In genomic region chr9:21797921-21798344, GRCm38 (mm10) we compare ENCODE assay signal across 7 mouse cellular contexts. TPM values are rescaled to one million over a fixed set of nuclear protein-coding genes. Genes with fewer than 3 reads are reported as not detected.
A peak's percentile ranks its signal among the peaks of the same experiment; 100 is the strongest.
DNase-seq lines count a peak whose midpoint lies in the region; ATAC-seq and TF ChIP-seq lines count a peak whose summit lies in the region.

No protein-coding gene starts in this region.

- POLR2A ChIA-PET in Patski (lab: Charles Lee): interaction anchor here (1.4 kb wide), 1 partner anchor 44 kb away, joined by 4 read pairs; no protein-coding TSS in a partner anchor

- peaks cover 43% of the 10 kb centered on the region for H3K4me1 ChIP-seq in liver, embryonic 15.5 days (replicated peaks)
- H3K4me1 ChIP-seq in neural tube, embryonic 11.5 days (ENCODE audit: control insufficient read depth, insufficient read depth, low read length): peaks cover 6% of the 10 kb centered on the region; the same call in 1 of the 2 replicates

- in situ Hi-C loops in Patski (cut with MboI; ENCODE audit: low pct_unique_long_range_greater_than_20kb): no loop called here

- H3K4me3 ChIP-seq in liver, embryonic 15.5 days (replicated peaks): peak overlapping the region; percentile 69
- H3K4me3 ChIP-seq in neural tube, embryonic 11.5 days (ENCODE audit: low read depth, low read length): peak overlapping the region; percentile 68

- no peak for DNase-seq in Patski (ENCODE audit: low read depth, low spot score)
- DNase-seq in brain, embryonic 14.5 days (ENCODE audit: low read depth): peak; percentile 32
- peak; percentile 84 for DNase-seq in gastrocnemius, postnatal 14 days
- peak; percentile 37 for DNase-seq in induced T-regulatory cell, adult 2 months (ENCODE audit: low read depth)
- peak; percentile 74 for DNase-seq in neural tube, embryonic 11.5 days (ENCODE audit: low spot score)
- DNase-seq in urinary bladder, adult 2 months (ENCODE audit: low spot score): peak; percentile 68

- peaks cover 21% of the 10 kb centered on the region for H3K36me3 ChIP-seq in liver, embryonic 15.5 days (replicated peaks)
- peaks cover 7% of the 10 kb centered on the region for H3K36me3 ChIP-seq in neural tube, embryonic 11.5 days (ENCODE audit: control insufficient read depth, insufficient read depth, low read length)

- intact Hi-C loops in gastrocnemius, postnatal 14 days (cut with DNase I; ENCODE audit: low total_unique reads): no loop called here

- H3K9ac ChIP-seq in liver, embryonic 15.5 days: peak overlapping the region; percentile 64
- peak overlapping the region; percentile 66 for H3K9ac ChIP-seq in neural tube, embryonic 11.5 days (ENCODE audit: low read length)

- 0 out of 2 replicates have a peak, but pooled peaks have one; percentile 13 for TF ChIP-seq POLR2A in brain, embryonic 14.5 days (IDR thresholded peaks at IDR 0.05; ENCODE audit: borderline replicate concordance, extremely low read depth, insufficient read depth, insufficient read length, poor library complexity, severe bottlenecking)

- peak overlapping the region; percentile 86 for H3K4me2 ChIP-seq in liver, embryonic 15.5 days
- peak overlapping the region; percentile 90 for H3K4me2 ChIP-seq in neural tube, embryonic 11.5 days (ENCODE audit: low read depth)

- H3K9me3 ChIP-seq in liver, embryonic 15.5 days (replicated peaks): no peaks in the 10 kb centered on the region
- no peaks in the 10 kb centered on the region for H3K9me3 ChIP-seq in neural tube, embryonic 11.5 days (ENCODE audit: control insufficient read depth, low read length)

- TF ChIP-seq CTCF in Patski (IDR thresholded peaks at IDR 0.05): no peak
- TF ChIP-seq CTCF in brain, embryonic 14.5 days (IDR thresholded peaks at IDR 0.05; ENCODE audit: borderline replicate concordance, extremely low read depth, insufficient read depth, insufficient read length): no peak

- ATAC-seq in Patski: peak; percentile 37
- peak; percentile 36 for ATAC-seq in liver, embryonic 15.5 days (ENCODE audit: insufficient read depth)
- peak; percentile 63 for ATAC-seq in neural tube, embryonic 11.5 days (ENCODE audit: insufficient read depth, low FRiP score, low TSS enrichment)

- H3K27ac ChIP-seq in liver, embryonic 15.5 days (replicated peaks): peak overlapping the region; percentile 83
- peak overlapping the region; percentile 39; the same call in 1 of the 2 replicates for H3K27ac ChIP-seq in neural tube, embryonic 11.5 days (ENCODE audit: low read depth, low read length)

- 1% methylated on average over 26 of the region's 26 CpGs for WGBS in liver, embryonic 15.5 days (ENCODE audit: insufficient replicate concordance)
- 0% methylated on average over 22 of the region's 26 CpGs for WGBS in neural tube, embryonic 11.5 days

- H3K27me3 ChIP-seq in Patski: no peaks in the 10 kb centered on the region
- H3K27me3 ChIP-seq in liver, embryonic 15.5 days: peaks cover 25% of the 10 kb centered on the region
- H3K27me3 ChIP-seq in neural tube, embryonic 11.5 days (ENCODE audit: control insufficient read depth, insufficient read depth, low read length): no peaks in the 10 kb centered on the region

- CTCF ChIA-PET in Patski (lab: Charles Lee): interaction anchor here (1.0 to 1.6 kb wide), 2 partner anchors 37 to 44 kb away, joined by 3 to 4 read pairs; no protein-coding TSS in a partner anchor

RNA-seq across cellular contexts. Expression of gene Kank2, which starts 0.6 kb away (rescaled TPM):
- 62.4 TPM for polyA plus RNA-seq in Patski (2021)
- 5.9 and 10.8 TPM in 2 replicates for polyA plus RNA-seq in brain, embryonic 14.5 days (2012; rRNA removed)
- total RNA-seq in gastrocnemius, postnatal 14 days (2021): 10 to 100 TPM; 17.9 to 21.2 TPM
- 4.8 and 5.5 TPM in 2 replicates for polyA plus RNA-seq in liver, embryonic 15.5 days (2015; fragmentation: Nextera tagmentation; extraction: Ambion mirVana)
- polyA plus RNA-seq in neural tube, embryonic 11.5 days (2014; fragmentation: Nextera tagmentation; extraction: Ambion mirVana): 3.7 and 4.5 TPM in 2 replicates
- 44.6 and 77.0 TPM in 2 replicates for polyA plus RNA-seq in urinary bladder, adult 2 months (2012; rRNA removed)

RNA-seq across cellular contexts. Expression of gene Angptl8, which starts 37.4 kb away (rescaled TPM):
- polyA plus RNA-seq in Patski (2021): 15.2 TPM
- not detected in 2 replicates for polyA plus RNA-seq in brain, embryonic 14.5 days (2012; rRNA removed)
- total RNA-seq in gastrocnemius, postnatal 14 days (2021): not detected
- polyA plus RNA-seq in liver, embryonic 15.5 days (2015; fragmentation: Nextera tagmentation; extraction: Ambion mirVana): 35.0 and 42.9 TPM in 2 replicates
- not detected in 2 replicates for polyA plus RNA-seq in neural tube, embryonic 11.5 days (2014; fragmentation: Nextera tagmentation; extraction: Ambion mirVana)
- 1.2 and 2.0 TPM in 2 replicates for polyA plus RNA-seq in urinary bladder, adult 2 months (2012; rRNA removed)

RNA-seq across cellular contexts. Expression of gene Spc24, which starts 37.8 kb away (rescaled TPM):
- 38.3 TPM for polyA plus RNA-seq in Patski (2021)
- polyA plus RNA-seq in brain, embryonic 14.5 days (2012; rRNA removed): 19.6 and 34.1 TPM in 2 replicates
- total RNA-seq in gastrocnemius, postnatal 14 days (2021): 1 to 10 TPM; 3.2 to 3.6 TPM
- polyA plus RNA-seq in liver, embryonic 15.5 days (2015; fragmentation: Nextera tagmentation; extraction: Ambion mirVana): 76.8 and 82.2 TPM in 2 replicates
- 116 and 117 TPM in 2 replicates for polyA plus RNA-seq in neural tube, embryonic 11.5 days (2014; fragmentation: Nextera tagmentation; extraction: Ambion mirVana)
- polyA plus RNA-seq in urinary bladder, adult 2 months (2012; rRNA removed): 2.4 and 3.0 TPM in 2 replicates

RNA-seq across cellular contexts. Expression of gene Dock6, which starts 54.5 kb away (rescaled TPM):
- polyA plus RNA-seq in Patski (2021): 36.1 TPM
- polyA plus RNA-seq in brain, embryonic 14.5 days (2012; rRNA removed): 53.6 and 59.4 TPM in 2 replicates
- total RNA-seq in gastrocnemius, postnatal 14 days (2021): 10 to 100 TPM; 18.8 to 24.7 TPM
- polyA plus RNA-seq in liver, embryonic 15.5 days (2015; fragmentation: Nextera tagmentation; extraction: Ambion mirVana): 4.2 and 5.6 TPM in 2 replicates
- 24.7 and 25.4 TPM in 2 replicates for polyA plus RNA-seq in neural tube, embryonic 11.5 days (2014; fragmentation: Nextera tagmentation; extraction: Ambion mirVana)
- 89.2 and 102 TPM in 2 replicates for polyA plus RNA-seq in urinary bladder, adult 2 months (2012; rRNA removed)
